Comparison of ENCODE assay signal across 15 mouse cellular contexts in the genomic region with DNA sequence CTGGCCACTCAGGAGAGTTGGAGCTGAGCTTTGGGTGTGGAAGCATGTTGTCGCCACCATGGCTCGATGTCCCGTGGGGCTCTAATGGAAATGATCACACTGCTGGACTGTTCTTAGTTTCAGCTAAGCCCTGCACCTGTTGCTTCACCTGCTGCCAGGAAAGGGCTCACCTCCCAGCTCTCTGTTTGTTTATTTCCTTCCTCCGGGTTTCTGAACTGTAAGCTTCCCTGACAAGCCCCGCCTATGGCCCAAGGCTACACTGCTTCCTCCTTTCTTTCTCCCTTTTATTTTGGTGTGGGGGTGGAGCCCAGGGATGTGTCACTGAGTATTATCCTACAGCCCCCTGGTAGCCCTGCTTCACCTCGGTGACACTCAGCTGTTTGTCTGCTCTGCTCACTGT. TPM values are rescaled to one million over a fixed set of nuclear protein-coding genes. Genes with fewer than 3 reads are reported as not detected.
A peak's percentile ranks its signal among the peaks of the same experiment; 100 is the strongest.
DNase-seq lines count a peak whose midpoint lies in the region; ATAC-seq and TF ChIP-seq lines count a peak whose summit lies in the region.
"Had no signal": no experiment of that assay in that cellular context is flagged by ENCODE, and none has a peak within 500 bp of the region (broad histone marks: within the 10 kb centered on the region; RNA-seq: fewer than 3 reads in every experiment).

No protein-coding gene starts in this region.

- no peak for ATAC-seq in kidney, embryonic 16.5 days (ENCODE audit: low FRiP score, low TSS enrichment)
- ATAC-seq in CD4-positive, CD25-positive, alpha-beta regulatory T cell, adult 4 months = peak; percentile 25
- ATAC-seq in monocyte, adult 5-6 weeks (replicated peaks; ENCODE audit: insufficient number of reproducible peaks, low FRiP score, low TSS enrichment, poor library complexity, severe bottlenecking) = 0 out of 2 replicates have a peak, but pooled peaks have one; percentile 20
- no peak for ATAC-seq in midbrain, postnatal 0 days (ENCODE audit: low FRiP score)
- ATAC-seq: midbrain, embryonic 15.5 days had no signal

- WGBS in kidney, embryonic 16.5 days = 66% methylated on average over 6 of the region's 6 CpGs
- 17% methylated on average over 6 of the region's 6 CpGs for WGBS in bone marrow, adult 2 months
- WGBS in midbrain, postnatal 0 days = 76% methylated on average over 6 of the region's 6 CpGs

- H3K9ac ChIP-seq in kidney, embryonic 16.5 days (replicated peaks; ENCODE audit: low read length) = no peak overlapping the region
- no peak overlapping the region for H3K9ac ChIP-seq in midbrain, postnatal 0 days (replicated peaks; ENCODE audit: low read length, poor library complexity, severe bottlenecking)
- H3K9ac ChIP-seq: liver, embryonic 13.5 days; midbrain, embryonic 15.5 days had no signal

- 0 out of 2 replicates have a peak overlapping the region, but pooled peaks have one; percentile 12 for H3K27ac ChIP-seq in kidney, embryonic 16.5 days (ENCODE audit: low read length)
- H3K27ac ChIP-seq in bone marrow, adult 2 months (ENCODE audit: control insufficient read depth, insufficient read depth, low read depth, low read length, poor library complexity) = peak overlapping the region; percentile 80
- no peak overlapping the region for H3K27ac ChIP-seq in left cerebral cortex, adult 2 months
- H3K27ac ChIP-seq in midbrain, postnatal 0 days (ENCODE audit: low read depth, low read length) = no peak overlapping the region
- H3K27ac ChIP-seq: liver, embryonic 13.5 days; midbrain, embryonic 15.5 days had no signal

- H3K4me3 ChIP-seq in kidney, embryonic 16.5 days (ENCODE audit: low read length) = no peak overlapping the region
- H3K4me3 ChIP-seq in bone marrow, adult 2 months (replicated peaks; ENCODE audit: control insufficient read depth, low read depth, low read length) = no peak overlapping the region
- no peak overlapping the region for H3K4me3 ChIP-seq in left cerebral cortex, adult 2 months
- H3K4me3 ChIP-seq in midbrain, postnatal 0 days (ENCODE audit: low read depth, low read length) = no peak overlapping the region
- H3K4me3 ChIP-seq: liver, embryonic 13.5 days; midbrain, embryonic 15.5 days had no signal

- no peaks in the 10 kb centered on the region for H3K36me3 ChIP-seq in kidney, embryonic 16.5 days (ENCODE audit: insufficient read depth, low read length)
- H3K36me3 ChIP-seq in midbrain, postnatal 0 days (ENCODE audit: insufficient read depth, low read length) = no peaks in the 10 kb centered on the region
- H3K36me3 ChIP-seq: liver, embryonic 13.5 days; midbrain, embryonic 15.5 days had no signal

- TF ChIP-seq CTCF in bone marrow, adult 2 months (IDR thresholded peaks at IDR 0.05; ENCODE audit: control insufficient read depth, insufficient read depth, low read length) = no peak
- TF ChIP-seq CTCF in left cerebral cortex, adult 2 months (IDR thresholded peaks at IDR 0.05) = no peak
- no peak for TF ChIP-seq CTCF in midbrain, postnatal 0 days (IDR thresholded peaks at IDR 0.05)

- no peak for DNase-seq in kidney, adult 18-20 months
- DNase-seq in left cerebral cortex, adult 2 months (ENCODE audit: extremely low spot score in 1 of 2, low spot score in 2 of 2) = no peak
- no peak for DNase-seq in layer of hippocampus, postnatal 25 days (ENCODE audit: extremely low spot score in 1 of 2, low spot score in 1 of 2)
- DNase-seq in midbrain, postnatal 0 days (ENCODE audit: low spot score) = no peak
- DNase-seq: adrenal gland, postnatal 14 days; cerebellum, adult 8-10 months; gastrocnemius, postnatal 25 days; kidney, adult 8-10 months; liver, embryonic 13.5 days; right cerebral cortex, postnatal 4 days had no signal

- H3K4me2 ChIP-seq in kidney, embryonic 16.5 days (replicated peaks; ENCODE audit: low read depth, low read length) = no peak overlapping the region
- H3K4me2 ChIP-seq in midbrain, postnatal 0 days (ENCODE audit: low read depth, low read length, poor library complexity, severe bottlenecking) = no peak overlapping the region
- H3K4me2 ChIP-seq: liver, embryonic 13.5 days; midbrain, embryonic 15.5 days had no signal

- H3K27me3 ChIP-seq in kidney, embryonic 16.5 days (ENCODE audit: insufficient read depth, low read length) = no peaks in the 10 kb centered on the region
- H3K27me3 ChIP-seq in midbrain, postnatal 0 days (ENCODE audit: insufficient read depth, low read length) = 0 out of 2 replicates have a peak, but pooled peaks cover 3% of the 10 kb centered on the region
- H3K27me3 ChIP-seq: liver, embryonic 13.5 days; midbrain, embryonic 15.5 days had no signal

- H3K9me3 ChIP-seq in kidney, embryonic 16.5 days (ENCODE audit: low read length) = no peaks in the 10 kb centered on the region
- H3K9me3 ChIP-seq in midbrain, postnatal 0 days (ENCODE audit: low read length) = no peaks in the 10 kb centered on the region
- H3K9me3 ChIP-seq: midbrain, embryonic 15.5 days had no signal

- peaks cover 22% of the 10 kb centered on the region; the same call in 1 of the 2 replicates for H3K4me1 ChIP-seq in kidney, embryonic 16.5 days (ENCODE audit: insufficient read depth, low read length)
- peaks cover 14% of the 10 kb centered on the region; the same call in 1 of the 2 replicates for H3K4me1 ChIP-seq in bone marrow, adult 2 months (ENCODE audit: control insufficient read depth, insufficient read depth, low read length)
- peaks cover 10% of the 10 kb centered on the region for H3K4me1 ChIP-seq in midbrain, postnatal 0 days (ENCODE audit: insufficient read depth, low read length)

- intact Hi-C loops in left cerebral cortex, adult 2 months (cut with DNase I) = no loop called here

- TF ChIP-seq POLR2A in bone marrow, adult 2 months (IDR thresholded peaks at IDR 0.05; ENCODE audit: borderline replicate concordance, control insufficient read depth, low read depth, low read length) = no peak

RNA-seq across cellular contexts. Expression of gene Tmem154, which starts 8.8 kb away (rescaled TPM):
- polyA plus RNA-seq in kidney, embryonic 16.5 days (2015; fragmentation: Nextera tagmentation; extraction: Ambion mirVana) = 0.82 and 0.89 TPM in 2 replicates
- polyA plus RNA-seq in CD4-positive, CD25-positive, alpha-beta regulatory T cell, adult 4 months (2017; shearing (Covaris generic)) = 100 to 1,000 TPM; 140 to 141 TPM
- polyA plus RNA-seq in bone marrow, adult 2 months (2011; ENCODE audit: insufficient read depth, insufficient read length, low replicate concordance, missing spikeins) = 4.8 and 12.6 TPM in 2 replicates
- 10.4 to 18.5 TPM (median 16.8 TPM) in 3 replicates for total RNA-seq in monocyte, adult 5-6 weeks (2017)
- under 1 TPM; 0.23 to 0.36 TPM for total RNA-seq in left cerebral cortex, adult 2 months (2021)
- total RNA-seq in layer of hippocampus, postnatal 25 days (2021) = under 1 TPM in 1 of 2 experiments, not detected in 1; 0.54 TPM
- 0.42 TPM in 1 of 2 replicates, not detected in the other for total RNA-seq in midbrain, postnatal 0 days (2014; rRNA removed)
- polyA plus RNA-seq in midbrain, postnatal 0 days (2015; fragmentation: Nextera tagmentation; extraction: Ambion mirVana) = 0.86 and 2.0 TPM in 2 replicates

Comparison
In these comparisons a context has a peak if more than half of its experiments do, and no peak if none do; other contexts are left out.
1. ATAC-seq: peak in CD4-positive, CD25-positive, alpha-beta regulatory T cell, adult 4 months (single experiment) and monocyte, adult 5-6 weeks (single experiment); none in kidney, embryonic 16.5 days (single experiment) and midbrain, postnatal 0 days (single experiment).
2. H3K27ac ChIP-seq: peak in kidney, embryonic 16.5 days (single experiment) and bone marrow, adult 2 months (single experiment); none in left cerebral cortex, adult 2 months (single experiment) and midbrain, postnatal 0 days (single experiment).